Mouse (Mus musculus): ENCODE results near the gene P2ry6. TPM values are rescaled to one million over a fixed set of nuclear protein-coding genes. Genes with fewer than 3 reads are reported as not detected.

Gene P2ry6
- polyA plus RNA-seq, 1 experiment, result not detected

GRCm38 (mm10) chr7:100927287-100928000 lies 47.0 kb downstream of the P2ry6 start:
- Histone ChIP-seq H3K9me3 (replicated peaks; ENCODE audit: control insufficient read depth, insufficient read depth, low read length, poor library complexity, severe bottlenecking) (no peaks in the 10 kb centered on the region), H3K27me3 (ENCODE audit: control insufficient read depth, insufficient read depth, low read length, poor library complexity, severe bottlenecking) (no peaks in the 10 kb centered on the region), H3K9ac (ENCODE audit: low read depth, poor library complexity, severe bottlenecking) (no peak overlapping the region), H3K36me3 (ENCODE audit: control insufficient read depth, insufficient read depth, low read length, poor library complexity, severe bottlenecking) (no peaks in the 10 kb centered on the region), H3K4me1 (ENCODE audit: control insufficient read depth, insufficient read depth, low read length) (peaks cover 3% of the 10 kb centered on the region), H3K4me3 (ENCODE audit: low read depth, low read length) (no peak overlapping the region), H3K27ac (ENCODE audit: insufficient read depth, low read length) (no peak overlapping the region)
- TF ChIP-seq POLR2A (IDR thresholded peaks at IDR 0.05; ENCODE audit: insufficient read depth, low read length) (no peak), CTCF (IDR thresholded peaks at IDR 0.05; ENCODE audit: low read depth, low read length) (no peak), EP300 (IDR thresholded peaks at IDR 0.05; ENCODE audit: insufficient read depth, low read depth, low read length) (no peak)

- no peak overlapping the region for H3K27ac ChIP-seq (ENCODE audit: insufficient read depth, low read length)
- H3K27me3 ChIP-seq (ENCODE audit: control insufficient read depth, insufficient read depth, low read length, poor library complexity, severe bottlenecking), result no peaks in the 10 kb centered on the region
- H3K36me3 ChIP-seq (ENCODE audit: control insufficient read depth, insufficient read depth, low read length, poor library complexity, severe bottlenecking), result no peaks in the 10 kb centered on the region
- H3K4me1 ChIP-seq (ENCODE audit: control insufficient read depth, insufficient read depth, low read length), result peaks cover 3% of the 10 kb centered on the region
- no peak overlapping the region for H3K9ac ChIP-seq (ENCODE audit: low read depth, poor library complexity, severe bottlenecking)
- no peak for TF ChIP-seq CTCF (IDR thresholded peaks at IDR 0.05; ENCODE audit: low read depth, low read length)
- no peak for TF ChIP-seq POLR2A (IDR thresholded peaks at IDR 0.05; ENCODE audit: insufficient read depth, low read length)
- no peak for TF ChIP-seq EP300 (IDR thresholded peaks at IDR 0.05; ENCODE audit: insufficient read depth, low read depth, low read length)
- no peak overlapping the region for H3K4me3 ChIP-seq (ENCODE audit: low read depth, low read length)
- no peaks in the 10 kb centered on the region for H3K9me3 ChIP-seq (replicated peaks; ENCODE audit: control insufficient read depth, insufficient read depth, low read length, poor library complexity, severe bottlenecking)
Observed at GRCm38 (mm10) chr7:100926311-100926923, 48.0 kb downstream of the P2ry6 start.

GRCm38 (mm10) chr7:100924674-100925445 lies 49.6 kb downstream of the P2ry6 start:
- peak overlapping the region; percentile 24; the same call in 1 of the 2 replicates for H3K9ac ChIP-seq (ENCODE audit: low read depth, poor library complexity, severe bottlenecking)
- H3K4me1 ChIP-seq (ENCODE audit: control insufficient read depth, insufficient read depth, low read length), result peaks cover 3% of the 10 kb centered on the region
- no peak for TF ChIP-seq POLR2A (IDR thresholded peaks at IDR 0.05; ENCODE audit: insufficient read depth, low read length)
- TF ChIP-seq EP300 (IDR thresholded peaks at IDR 0.05; ENCODE audit: insufficient read depth, low read depth, low read length), result 0 out of 2 replicates have a peak, but pooled peaks have one; percentile 14
- no peaks in the 10 kb centered on the region for H3K9me3 ChIP-seq (replicated peaks; ENCODE audit: control insufficient read depth, insufficient read depth, low read length, poor library complexity, severe bottlenecking)
- H3K36me3 ChIP-seq (ENCODE audit: control insufficient read depth, insufficient read depth, low read length, poor library complexity, severe bottlenecking), result no peaks in the 10 kb centered on the region
- H3K27me3 ChIP-seq (ENCODE audit: control insufficient read depth, insufficient read depth, low read length, poor library complexity, severe bottlenecking), result no peaks in the 10 kb centered on the region
- H3K4me3 ChIP-seq (ENCODE audit: low read depth, low read length), result no peak overlapping the region
- peak overlapping the region; percentile 23; the same call in 1 of the 2 replicates for H3K27ac ChIP-seq (ENCODE audit: insufficient read depth, low read length)

DNA sequence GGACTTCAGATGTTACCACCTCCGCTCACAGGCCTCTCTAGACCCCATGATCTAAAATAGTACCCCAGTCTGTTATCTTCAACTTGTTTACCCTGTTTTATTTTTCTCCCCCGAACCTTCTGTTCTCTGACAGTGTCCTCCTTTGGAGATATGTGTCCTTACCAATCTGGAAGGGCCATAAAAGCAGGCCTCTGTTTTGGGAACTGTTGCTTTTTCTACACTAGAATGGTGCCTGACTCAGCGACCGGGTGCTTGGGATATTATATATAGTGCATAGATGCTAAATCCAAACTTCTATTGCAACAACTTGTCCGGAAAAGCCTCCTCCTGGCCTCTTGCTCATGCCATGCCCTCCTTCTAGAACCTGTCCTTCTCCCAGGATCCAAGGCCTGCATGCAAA lies 50.2 kb downstream of the P2ry6 start:
- H3K4me3 ChIP-seq (ENCODE audit: low read depth, low read length), result no peak overlapping the region
- TF ChIP-seq CTCF (IDR thresholded peaks at IDR 0.05; ENCODE audit: low read depth, low read length) (no peak), POLR2A (IDR thresholded peaks at IDR 0.05; ENCODE audit: insufficient read depth, low read length) (no peak), EP300 (IDR thresholded peaks at IDR 0.05; ENCODE audit: insufficient read depth, low read depth, low read length) (no peak)

GRCm38 (mm10) chr7:100922907-100923306 lies 51.5 kb downstream of the P2ry6 start:
- Histone ChIP-seq H3K27me3 (ENCODE audit: control insufficient read depth, insufficient read depth, low read length, poor library complexity, severe bottlenecking) (no peaks in the 10 kb centered on the region), H3K4me1 (ENCODE audit: control insufficient read depth, insufficient read depth, low read length) (peaks cover 7% of the 10 kb centered on the region), H3K9me3 (replicated peaks; ENCODE audit: control insufficient read depth, insufficient read depth, low read length, poor library complexity, severe bottlenecking) (no peaks in the 10 kb centered on the region), H3K4me3 (ENCODE audit: low read depth, low read length) (no peak overlapping the region), H3K9ac (ENCODE audit: low read depth, poor library complexity, severe bottlenecking) (no peak overlapping the region), H3K27ac (ENCODE audit: insufficient read depth, low read length) (no peak overlapping the region), H3K36me3 (ENCODE audit: control insufficient read depth, insufficient read depth, low read length, poor library complexity, severe bottlenecking) (no peaks in the 10 kb centered on the region)
- TF ChIP-seq POLR2A (IDR thresholded peaks at IDR 0.05; ENCODE audit: insufficient read depth, low read length), result no peak
- TF ChIP-seq EP300 (IDR thresholded peaks at IDR 0.05; ENCODE audit: insufficient read depth, low read depth, low read length), result no peak
- TF ChIP-seq CTCF (IDR thresholded peaks at IDR 0.05; ENCODE audit: low read depth, low read length), result no peak

More for the DNA sequence above, 50.2 kb downstream of the P2ry6 start:
- Histone ChIP-seq H3K27ac (ENCODE audit: insufficient read depth, low read length) (no peak overlapping the region), H3K9ac (ENCODE audit: low read depth, poor library complexity, severe bottlenecking) (no peak overlapping the region), H3K36me3 (ENCODE audit: control insufficient read depth, insufficient read depth, low read length, poor library complexity, severe bottlenecking) (no peaks in the 10 kb centered on the region), H3K4me1 (ENCODE audit: control insufficient read depth, insufficient read depth, low read length) (peaks cover 3% of the 10 kb centered on the region), H3K27me3 (ENCODE audit: control insufficient read depth, insufficient read depth, low read length, poor library complexity, severe bottlenecking) (no peaks in the 10 kb centered on the region), H3K9me3 (replicated peaks; ENCODE audit: control insufficient read depth, insufficient read depth, low read length, poor library complexity, severe bottlenecking) (no peaks in the 10 kb centered on the region)
